Mouse (Mus musculus): ENCODE results near the gene Ifna6. TPM values are rescaled to one million over a fixed set of nuclear protein-coding genes. Genes with fewer than 3 reads are reported as not detected.
"Not testable (repeated sequence)": the region's sequence is repeated elsewhere in the genome, so short reads cannot be mapped to it uniquely, and the experiment has no call there.

Gene Ifna6
- polyA plus RNA-seq, 1 experiment from 2014 or later: not detected

- Histone ChIP-seq H3K4me3 (0 out of 2 replicates have a peak within 1 kb of the TSS, but pooled peaks have one; percentile 24), H3K4me2 (peak within 1 kb of the TSS; percentile 49)
- not testable (repeated sequence) for H3K27me3 ChIP-seq; H3K4me1 ChIP-seq (replicated peaks); H3K9me3 ChIP-seq; H3K36me3 ChIP-seq; ATAC-seq (ENCODE audit: low FRiP score, low read depth); H3K27ac ChIP-seq (replicated peaks); H3K9ac ChIP-seq
- no CpG with 5 or more reads among the region's 8 CpGs for WGBS
These were observed 22.0 kb upstream of the Ifna6 start, which contains the start of gene Gm13288 for GRCm38 (mm10) chr4:88805231-88805630. Gm13288 (plus strand) TSS chr4:88805531.

DNA sequence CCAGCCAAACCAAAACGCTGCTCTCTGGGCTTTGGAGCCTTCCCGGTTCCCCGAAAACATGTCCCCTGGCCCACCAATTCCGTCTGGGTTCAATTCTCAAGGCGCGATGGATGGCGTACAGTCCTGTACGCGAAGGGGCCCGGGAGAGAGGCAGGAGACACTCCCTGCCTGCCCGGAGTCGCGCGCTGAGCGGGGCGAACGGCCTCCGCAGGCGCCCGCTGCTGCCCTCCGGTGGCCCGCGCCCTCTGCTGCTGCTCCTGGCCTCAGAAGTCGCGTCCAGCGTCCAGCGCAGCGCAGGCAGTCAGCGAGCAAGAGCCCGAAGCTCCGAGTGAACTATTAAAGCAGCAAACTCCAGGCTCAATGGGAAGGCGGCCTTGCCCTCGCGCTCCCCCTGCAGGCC lies 21.5 kb upstream of the Ifna6 start:
- not testable (repeated sequence) for H3K27ac ChIP-seq (replicated peaks); H3K9ac ChIP-seq; ATAC-seq (ENCODE audit: low FRiP score, low read depth); H3K4me1 ChIP-seq (replicated peaks); H3K27me3 ChIP-seq; H3K36me3 ChIP-seq; H3K9me3 ChIP-seq
- 0 out of 2 replicates have a peak overlapping the region, but pooled peaks have one; percentile 24 for H3K4me3 ChIP-seq
- 0% methylated on average over 18 of the region's 34 CpGs for WGBS
- H3K4me2 ChIP-seq: peak overlapping the region; percentile 49

- no peak for ATAC-seq (ENCODE audit: low FRiP score, low read depth)
These were observed 11.3 kb upstream of the Ifna6 start, which contains the start of gene Ifna7 for GRCm38 (mm10) chr4:88815928-88816327. Ifna7 (plus strand) TSS chr4:88816228.

GRCm38 (mm10) chr4:88819659-88820058 lies 7.6 kb upstream of the Ifna6 start, which contains the start of gene Ifna11:
Ifna11 (plus strand) TSS chr4:88819959.
- Histone ChIP-seq H3K4me3 (no peak within 1 kb of the TSS), H3K36me3 (no peaks in the 10 kb centered on the region), H3K9me3 (no peaks in the 10 kb centered on the region), H3K9ac (no peak within 1 kb of the TSS), H3K27me3 (no peaks in the 10 kb centered on the region), H3K27ac (replicated peaks) (no peak within 1 kb of the TSS), H3K4me1 (replicated peaks) (no peaks in the 10 kb centered on the region), H3K4me2 (no peak within 1 kb of the TSS)
- ATAC-seq (ENCODE audit: low FRiP score, low read depth): no peak
- WGBS: 81% methylated on average over 1 of the region's 1 CpGs

More at GRCm38 (mm10) chr4:88815928-88816327, 11.3 kb upstream of the Ifna6 start, which contains the start of gene Ifna7:
- no peak within 1 kb of the TSS for H3K4me2 ChIP-seq
- no peak within 1 kb of the TSS for H3K27ac ChIP-seq (replicated peaks)
- WGBS: 76% methylated on average over 3 of the region's 3 CpGs
- H3K27me3 ChIP-seq: no peaks in the 10 kb centered on the region
- no peak within 1 kb of the TSS for H3K4me3 ChIP-seq
- no peaks in the 10 kb centered on the region for H3K9me3 ChIP-seq
- no peak within 1 kb of the TSS for H3K9ac ChIP-seq
- H3K4me1 ChIP-seq (replicated peaks): no peaks in the 10 kb centered on the region
- H3K36me3 ChIP-seq: no peaks in the 10 kb centered on the region

DNA sequence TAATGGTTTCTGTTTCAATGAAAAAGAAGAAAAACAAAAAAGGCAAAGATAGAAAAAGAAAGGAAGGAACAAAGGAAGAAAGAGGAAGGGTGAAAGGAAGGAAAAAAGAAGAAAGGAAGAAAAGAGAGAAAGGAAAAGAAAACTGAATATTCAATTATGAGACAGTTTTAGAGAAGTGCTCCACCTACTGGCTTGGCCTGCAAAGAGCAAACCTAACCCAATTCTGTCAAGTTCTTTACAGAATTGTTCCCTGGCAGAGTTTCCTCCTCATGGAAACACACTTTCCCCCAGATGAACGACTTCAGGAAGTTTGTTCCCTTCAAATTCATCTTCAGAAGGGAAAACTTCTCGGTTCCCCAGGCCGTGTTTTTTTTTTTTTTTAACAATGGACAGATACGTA lies 4.2 kb upstream of the Ifna6 start:
- H3K9me3 ChIP-seq: no peaks in the 10 kb centered on the region
- H3K36me3 ChIP-seq: no peaks in the 10 kb centered on the region
- no peaks in the 10 kb centered on the region for H3K27me3 ChIP-seq
- WGBS: 25% methylated on average over 4 of the region's 4 CpGs
- H3K4me2 ChIP-seq: no peak overlapping the region
- no peak overlapping the region for H3K27ac ChIP-seq (replicated peaks)
- no peaks in the 10 kb centered on the region for H3K4me1 ChIP-seq (replicated peaks)
- H3K4me3 ChIP-seq: no peak overlapping the region
- ATAC-seq (ENCODE audit: low FRiP score, low read depth): no peak
- no peak overlapping the region for H3K9ac ChIP-seq

DNA sequence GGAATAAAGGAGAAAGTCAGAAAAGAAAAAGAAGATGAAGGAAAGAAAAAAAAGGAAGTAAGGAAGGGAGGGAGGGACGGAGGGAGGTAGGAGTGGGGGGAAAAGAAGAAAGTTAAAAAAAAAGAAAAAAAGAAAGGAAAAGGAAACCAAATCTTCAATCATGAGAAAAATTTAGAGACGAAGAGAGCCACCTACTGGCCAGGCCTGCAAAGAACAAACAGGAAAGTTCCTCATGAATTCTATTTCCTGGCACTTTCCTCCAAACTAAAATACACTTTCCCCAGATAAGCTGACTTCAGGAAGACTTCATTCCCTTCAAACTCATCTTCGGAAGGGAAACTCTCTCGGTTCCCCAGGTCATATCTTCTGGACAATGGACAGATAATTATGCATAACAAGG lies 3.3 kb downstream of the Ifna6 start:
- Histone ChIP-seq H3K4me1 (replicated peaks) (no peaks in the 10 kb centered on the region), H3K27ac (replicated peaks) (no peak overlapping the region)
- ATAC-seq (ENCODE audit: low FRiP score, low read depth): no peak

GRCm38 (mm10) chr4:88835225-88835624 lies 8.0 kb downstream of the Ifna6 start, which contains the start of gene Ifna5:
Ifna5 (plus strand) TSS chr4:88835525.
- H3K4me2 ChIP-seq; H3K9ac ChIP-seq; H3K4me1 ChIP-seq (replicated peaks); H3K27me3 ChIP-seq; H3K9me3 ChIP-seq; H3K36me3 ChIP-seq; H3K27ac ChIP-seq (replicated peaks); ATAC-seq (ENCODE audit: low FRiP score, low read depth); H3K4me3 ChIP-seq: not testable (repeated sequence)
- 96% methylated on average over 1 of the region's 1 CpGs for WGBS

More for the DNA sequence above, 3.3 kb downstream of the Ifna6 start:
- Histone ChIP-seq H3K36me3 (no peaks in the 10 kb centered on the region), H3K9me3 (no peaks in the 10 kb centered on the region), H3K9ac (no peak overlapping the region), H3K4me2 (no peak overlapping the region), H3K27me3 (no peaks in the 10 kb centered on the region), H3K4me3 (no peak overlapping the region)
- 33% methylated on average over 4 of the region's 4 CpGs for WGBS

GRCm38 (mm10) chr4:88838828-88839227 lies 11.6 kb downstream of the Ifna6 start:
- Histone ChIP-seq H3K27ac (replicated peaks) (no peak overlapping the region), H3K27me3 (no peaks in the 10 kb centered on the region), H3K36me3 (no peaks in the 10 kb centered on the region), H3K9ac (no peak overlapping the region), H3K9me3 (no peaks in the 10 kb centered on the region), H3K4me1 (replicated peaks) (no peaks in the 10 kb centered on the region), H3K4me2 (no peak overlapping the region), H3K4me3 (no peak overlapping the region)
- WGBS: 52% methylated on average over 3 of the region's 3 CpGs
- no peak for ATAC-seq (ENCODE audit: low FRiP score, low read depth)

- Histone ChIP-seq H3K4me1 (replicated peaks) (no peaks in the 10 kb centered on the region), H3K36me3 (no peaks in the 10 kb centered on the region), H3K27ac (replicated peaks) (no peak overlapping the region), H3K9ac (no peak overlapping the region), H3K4me2 (no peak overlapping the region), H3K4me3 (no peak overlapping the region), H3K9me3 (no peaks in the 10 kb centered on the region), H3K27me3 (no peaks in the 10 kb centered on the region)
- no peak for ATAC-seq (ENCODE audit: low FRiP score, low read depth)
- 83% methylated on average over 3 of the region's 3 CpGs for WGBS
These were observed 12.8 kb downstream of the Ifna6 start for GRCm38 (mm10) chr4:88840058-88840457.

- no peaks in the 10 kb centered on the region for H3K4me1 ChIP-seq (replicated peaks)
- ATAC-seq (ENCODE audit: low FRiP score, low read depth): no peak
- H3K9ac ChIP-seq: no peak within 1 kb of the TSS
- WGBS: 56% methylated on average over 2 of the region's 2 CpGs
- no peak within 1 kb of the TSS for H3K4me3 ChIP-seq
- H3K27ac ChIP-seq (replicated peaks): no peak within 1 kb of the TSS
- H3K27me3 ChIP-seq: no peaks in the 10 kb centered on the region
- H3K36me3 ChIP-seq: no peaks in the 10 kb centered on the region
- no peak within 1 kb of the TSS for H3K4me2 ChIP-seq
- H3K9me3 ChIP-seq: no peaks in the 10 kb centered on the region
These were observed 14.3 kb downstream of the Ifna6 start, which contains the start of gene Ifna4 for GRCm38 (mm10) chr4:88841438-88841911. Ifna4 (plus strand) TSS chr4:88841861.

DNA sequence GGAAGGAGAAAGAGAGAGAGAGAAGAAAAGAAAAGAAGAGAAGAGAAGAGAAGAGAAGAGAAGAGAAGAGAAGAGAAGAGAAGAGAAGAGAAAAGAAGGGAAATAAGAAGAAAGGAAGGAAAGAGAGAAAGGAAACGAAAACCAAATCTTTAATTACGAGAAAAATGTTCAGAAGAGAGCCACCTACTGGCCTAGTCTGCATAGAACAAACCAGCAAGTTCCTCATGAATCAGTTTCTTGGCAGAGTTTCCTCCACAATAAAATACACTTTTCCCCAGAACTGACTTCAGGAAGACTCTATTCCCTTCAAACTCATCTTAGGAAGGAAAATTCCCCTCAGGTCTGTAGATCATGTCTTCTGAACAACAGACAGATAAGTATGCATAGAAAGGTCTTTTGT lies 18.1 kb downstream of the Ifna6 start:
- Histone ChIP-seq H3K27me3 (no peaks in the 10 kb centered on the region), H3K9me3 (no peaks in the 10 kb centered on the region), H3K4me1 (replicated peaks) (no peaks in the 10 kb centered on the region), H3K27ac (replicated peaks) (no peak overlapping the region), H3K9ac (no peak overlapping the region), H3K4me2 (no peak overlapping the region), H3K4me3 (no peak overlapping the region), H3K36me3 (no peaks in the 10 kb centered on the region)
- 50% methylated on average over 2 of the region's 2 CpGs for WGBS
- ATAC-seq (ENCODE audit: low FRiP score, low read depth): no peak

GRCm38 (mm10) chr4:88849698-88850097 lies 22.5 kb downstream of the Ifna6 start, which contains the start of gene Ifna1:
Ifna1 (plus strand) TSS chr4:88850087.
- 61% methylated on average over 1 of the region's 1 CpGs for WGBS
- no peak for ATAC-seq (ENCODE audit: low FRiP score, low read depth)

More at GRCm38 (mm10) chr4:88849698-88850097, 22.5 kb downstream of the Ifna6 start, which contains the start of gene Ifna1:
- H3K27ac ChIP-seq (replicated peaks): no peak within 1 kb of the TSS
- H3K4me2 ChIP-seq: no peak within 1 kb of the TSS
- H3K4me1 ChIP-seq (replicated peaks): no peaks in the 10 kb centered on the region
- H3K4me3 ChIP-seq: no peak within 1 kb of the TSS
- no peaks in the 10 kb centered on the region for H3K36me3 ChIP-seq
- H3K27me3 ChIP-seq: no peaks in the 10 kb centered on the region
- H3K9me3 ChIP-seq: no peaks in the 10 kb centered on the region
- no peak within 1 kb of the TSS for H3K9ac ChIP-seq

Data from hindbrain, embryonic 15.5 days (tissue).